Mouse (Mus musculus): Measurements from ENCODE around the gene Kdm2a. TPM values are rescaled to one million over a fixed set of nuclear protein-coding genes. Genes with fewer than 3 reads are reported as not detected.

Kdm2a gene
- polyA plus RNA-seq, 1 experiment from 2014 or later: 40.9 TPM

DNA sequence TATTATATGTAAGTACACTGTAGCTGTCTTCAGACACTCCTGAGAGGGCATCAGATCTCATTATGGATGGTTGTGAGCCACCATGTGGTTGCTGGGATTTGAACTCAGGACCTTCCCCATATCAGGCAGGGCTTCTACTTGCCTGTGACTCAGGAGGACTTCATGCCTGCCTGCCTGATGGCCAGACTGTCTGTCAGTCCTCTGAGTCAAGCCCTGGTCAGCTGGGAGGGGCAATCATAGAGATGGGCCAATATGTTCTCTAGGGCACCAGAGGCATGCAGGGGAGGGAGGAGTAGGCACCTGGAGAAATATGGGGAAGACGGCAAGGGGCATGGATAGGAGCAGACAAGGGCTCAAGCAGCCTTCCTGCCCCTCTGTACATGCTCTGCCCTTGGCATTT is 36.9 kb upstream of the Kdm2a start:
- H3K27ac ChIP-seq: no peak overlapping the region
- peaks cover 17% of the 10 kb centered on the region; the same call in 1 of the 2 replicates for H3K36me3 ChIP-seq
- no peaks in the 10 kb centered on the region for H3K27me3 ChIP-seq
- H3K4me1 ChIP-seq: peaks cover 18% of the 10 kb centered on the region
- H3K4me3 ChIP-seq: no peak overlapping the region
- no peak for ATAC-seq (ENCODE audit: borderline replicate concordance, extremely low read depth, low FRiP score, low TSS enrichment)
- H3K9me3 ChIP-seq: no peaks in the 10 kb centered on the region
- 100% methylated on average over 1 of the region's 1 CpGs for WGBS
- no peak overlapping the region for H3K4me2 ChIP-seq
- no peak overlapping the region for H3K9ac ChIP-seq

DNA sequence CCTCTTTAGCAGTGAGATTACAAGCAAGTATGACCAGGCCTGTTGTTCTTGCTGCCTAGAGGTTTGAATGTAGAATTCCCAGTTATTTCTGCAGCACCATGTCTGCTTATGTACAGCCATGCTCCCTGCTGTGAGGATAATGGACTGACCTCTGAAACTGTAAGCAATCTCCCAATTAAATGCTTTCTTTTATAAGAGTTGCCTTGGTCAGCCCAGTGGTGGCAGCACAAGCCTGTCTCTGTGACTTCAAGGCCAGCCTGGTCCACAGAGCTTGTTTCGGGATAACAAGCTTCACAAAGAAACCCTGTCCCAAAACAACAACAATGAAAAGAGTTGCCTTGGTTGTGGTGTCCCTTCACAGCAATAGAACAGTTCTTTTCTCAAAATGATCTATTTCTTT is 35.7 kb upstream of the Kdm2a start:
- Histone ChIP-seq H3K4me3 (no peak overlapping the region), H3K27me3 (no peaks in the 10 kb centered on the region), H3K27ac (no peak overlapping the region), H3K9ac (no peak overlapping the region), H3K4me2 (no peak overlapping the region), H3K4me1 (peaks cover 11% of the 10 kb centered on the region), H3K9me3 (no peaks in the 10 kb centered on the region), H3K36me3 (peaks cover 19% of the 10 kb centered on the region; the same call in 1 of the 2 replicates)
- 93% methylated on average over 1 of the region's 1 CpGs for WGBS
- ATAC-seq (ENCODE audit: borderline replicate concordance, extremely low read depth, low FRiP score, low TSS enrichment): no peak

DNA sequence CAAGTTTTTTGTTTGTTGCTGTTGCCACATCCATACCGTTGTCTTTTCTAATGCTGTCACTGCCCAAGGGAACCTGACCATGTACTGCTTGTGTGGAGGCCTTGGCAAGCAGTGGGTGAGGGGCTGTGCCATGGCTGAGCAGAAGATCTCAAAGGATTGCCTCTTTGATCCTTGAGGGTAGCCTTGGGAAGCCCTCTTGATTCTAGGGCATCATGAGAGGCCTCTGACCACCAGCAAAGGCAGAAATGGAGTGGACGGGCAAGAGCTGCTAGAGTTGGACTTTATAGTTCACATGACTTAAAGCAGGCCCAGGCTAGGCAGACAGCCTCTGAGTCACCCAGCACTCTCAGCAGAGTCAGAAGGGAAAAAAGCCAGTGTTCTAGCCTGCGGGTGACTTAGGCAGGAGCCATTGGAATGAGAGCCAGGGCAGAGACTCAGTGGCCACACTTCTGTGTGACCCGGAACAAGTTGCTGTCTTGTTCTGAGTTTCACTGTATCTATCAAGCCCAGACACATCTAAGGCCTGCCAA is 32.1 kb upstream of the Kdm2a start:
- no peak for ATAC-seq (ENCODE audit: borderline replicate concordance, extremely low read depth, low FRiP score, low TSS enrichment)
- Histone ChIP-seq H3K27ac (no peak overlapping the region), H3K9ac (no peak overlapping the region), H3K9me3 (no peaks in the 10 kb centered on the region), H3K36me3 (peaks cover 42% of the 10 kb centered on the region), H3K27me3 (no peaks in the 10 kb centered on the region), H3K4me1 (no peaks in the 10 kb centered on the region), H3K4me3 (no peak overlapping the region), H3K4me2 (no peak overlapping the region)
- 92% methylated on average over 4 of the region's 4 CpGs for WGBS

DNA sequence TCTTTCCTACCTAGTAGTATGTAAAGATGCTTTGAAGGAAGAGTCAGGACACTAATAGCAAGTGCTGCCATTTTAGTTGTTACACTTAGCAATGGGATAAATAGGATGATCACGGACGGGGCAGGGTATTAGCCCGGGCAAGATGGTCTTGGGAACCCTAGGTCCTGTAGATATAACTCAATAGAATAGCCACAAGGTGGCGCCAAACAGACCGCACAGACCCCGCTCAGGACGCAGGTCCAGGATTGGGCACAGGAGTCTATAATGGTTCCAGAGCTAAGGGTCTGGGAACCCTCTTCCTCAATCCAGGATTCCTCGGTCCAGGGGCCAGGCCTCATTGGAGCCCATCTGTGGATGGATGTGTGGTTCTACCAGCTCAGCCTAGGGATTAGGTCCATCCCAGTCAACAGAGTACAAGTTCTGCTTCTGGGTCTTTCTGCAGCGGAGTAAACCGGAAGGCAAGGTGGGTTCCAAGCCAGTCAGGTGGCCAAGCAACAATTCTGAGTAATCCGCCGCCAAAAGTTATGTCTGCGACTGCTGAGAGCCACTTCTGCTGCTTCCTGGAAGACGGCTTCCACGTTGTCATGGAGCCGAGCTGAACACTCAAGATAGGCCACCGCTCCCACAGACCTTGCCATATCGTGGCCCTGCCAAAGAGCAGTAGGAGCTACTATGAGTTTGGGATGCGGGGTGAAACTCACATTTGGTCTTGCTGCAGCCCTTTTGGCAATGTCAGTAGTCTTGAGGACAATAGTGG is 27.7 kb upstream of the Kdm2a start:
- no peak overlapping the region for H3K4me2 ChIP-seq
- ATAC-seq (ENCODE audit: borderline replicate concordance, extremely low read depth, low FRiP score, low TSS enrichment): no peak
- no peak overlapping the region for H3K9ac ChIP-seq
- no peak overlapping the region for H3K27ac ChIP-seq
- no peaks in the 10 kb centered on the region for H3K27me3 ChIP-seq
- no peaks in the 10 kb centered on the region for H3K4me1 ChIP-seq
- WGBS: 71% methylated on average over 19 of the region's 19 CpGs
- H3K9me3 ChIP-seq: no peaks in the 10 kb centered on the region
- peaks cover 39% of the 10 kb centered on the region for H3K36me3 ChIP-seq
- H3K4me3 ChIP-seq: no peak overlapping the region

DNA sequence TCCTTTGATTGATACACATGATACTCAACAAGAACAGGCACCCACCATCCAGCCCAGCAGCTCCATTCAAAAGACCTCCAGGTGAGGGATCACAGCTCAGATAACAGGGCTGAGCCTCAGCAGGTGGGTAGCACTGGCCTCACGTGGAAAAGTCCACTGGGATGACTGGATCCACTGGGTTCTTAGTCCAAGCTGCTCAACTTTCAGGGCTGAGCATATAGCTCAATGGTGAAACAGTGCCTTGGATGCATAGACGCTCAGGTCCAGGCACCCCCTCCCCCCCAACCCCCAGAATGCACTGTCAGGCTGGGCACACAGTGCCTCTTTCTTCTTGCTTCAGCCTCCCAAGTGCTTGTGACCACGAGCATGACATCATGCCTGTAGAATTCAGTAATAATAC is 24.9 kb upstream of the Kdm2a start:
- Histone ChIP-seq H3K36me3 (peaks cover 31% of the 10 kb centered on the region), H3K4me3 (no peak overlapping the region), H3K4me2 (no peak overlapping the region), H3K9me3 (no peaks in the 10 kb centered on the region), H3K27ac (no peak overlapping the region), H3K9ac (no peak overlapping the region), H3K4me1 (no peaks in the 10 kb centered on the region), H3K27me3 (no peaks in the 10 kb centered on the region)
- ATAC-seq (ENCODE audit: borderline replicate concordance, extremely low read depth, low FRiP score, low TSS enrichment): no peak
- WGBS: 56% methylated on average over 3 of the region's 3 CpGs

DNA sequence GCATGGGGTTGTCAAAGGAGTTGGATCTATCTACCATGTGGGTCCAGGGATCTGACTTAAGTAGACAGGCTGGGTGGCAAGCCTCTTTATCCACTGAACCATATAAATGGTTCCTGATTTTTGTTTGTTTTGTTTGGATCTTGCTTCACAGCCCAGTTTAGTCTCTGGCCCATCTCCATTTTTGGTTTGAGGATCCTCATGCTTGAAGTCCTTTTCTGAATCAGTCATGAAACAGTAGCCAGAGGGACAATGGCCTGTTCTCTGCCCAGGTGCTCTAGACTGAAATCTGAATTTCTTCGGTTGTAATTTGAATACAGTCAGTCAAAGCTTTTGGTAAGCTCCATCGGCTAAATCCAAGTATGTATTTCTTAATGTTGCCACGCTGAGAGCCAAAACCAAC is 24.5 kb upstream of the Kdm2a start:
- no peak overlapping the region for H3K4me3 ChIP-seq
- no peaks in the 10 kb centered on the region for H3K27me3 ChIP-seq
- no peak for ATAC-seq (ENCODE audit: borderline replicate concordance, extremely low read depth, low FRiP score, low TSS enrichment)
- 93% methylated on average over 3 of the region's 3 CpGs for WGBS
- H3K9ac ChIP-seq: no peak overlapping the region
- no peaks in the 10 kb centered on the region for H3K9me3 ChIP-seq
- no peaks in the 10 kb centered on the region for H3K4me1 ChIP-seq
- peaks cover 28% of the 10 kb centered on the region for H3K36me3 ChIP-seq
- no peak overlapping the region for H3K4me2 ChIP-seq
- no peak overlapping the region for H3K27ac ChIP-seq

DNA sequence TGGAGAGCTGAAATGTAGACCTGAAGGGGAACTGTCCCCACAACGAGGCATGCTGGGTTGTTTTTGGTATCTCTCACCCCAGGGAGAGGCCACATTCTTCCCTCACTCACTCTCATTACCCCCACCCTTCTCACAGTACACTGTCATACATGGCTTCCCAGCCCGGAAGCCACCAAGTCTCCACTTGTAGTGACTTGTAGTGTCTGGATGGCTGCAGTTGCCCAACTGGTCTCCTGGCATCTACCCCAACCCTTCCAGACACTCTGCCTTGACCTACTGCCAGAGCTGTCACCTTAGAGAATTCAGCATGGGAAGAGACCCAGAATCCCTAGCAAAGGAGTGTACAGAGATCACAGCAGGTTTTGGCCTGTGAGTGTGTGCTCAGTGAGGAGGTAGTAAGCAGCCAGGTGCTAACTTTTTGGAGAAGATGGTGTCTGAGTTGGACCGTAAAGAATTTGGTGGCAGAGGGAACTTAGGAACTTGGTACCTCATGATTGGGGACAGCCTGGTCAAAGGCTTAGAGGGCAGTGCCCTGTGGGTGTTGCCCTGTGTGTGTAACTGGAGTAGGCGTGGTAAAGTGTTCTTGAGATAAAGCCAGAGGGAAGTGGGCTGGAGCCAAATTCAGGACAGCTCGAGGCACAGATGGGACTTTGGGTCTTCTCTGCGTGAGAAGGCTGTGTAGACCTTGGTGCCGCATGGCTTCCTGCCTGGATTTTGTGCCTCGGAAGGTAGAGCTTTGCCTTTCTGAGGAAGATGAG is 22.2 kb upstream of the Kdm2a start:
- Histone ChIP-seq H3K4me2 (no peak overlapping the region), H3K9ac (no peak overlapping the region), H3K27ac (no peak overlapping the region), H3K9me3 (no peaks in the 10 kb centered on the region), H3K27me3 (no peaks in the 10 kb centered on the region), H3K4me1 (no peaks in the 10 kb centered on the region), H3K36me3 (peaks cover 11% of the 10 kb centered on the region), H3K4me3 (no peak overlapping the region)
- ATAC-seq (ENCODE audit: borderline replicate concordance, extremely low read depth, low FRiP score, low TSS enrichment): no peak
- WGBS: 78% methylated on average over 8 of the region's 8 CpGs

DNA sequence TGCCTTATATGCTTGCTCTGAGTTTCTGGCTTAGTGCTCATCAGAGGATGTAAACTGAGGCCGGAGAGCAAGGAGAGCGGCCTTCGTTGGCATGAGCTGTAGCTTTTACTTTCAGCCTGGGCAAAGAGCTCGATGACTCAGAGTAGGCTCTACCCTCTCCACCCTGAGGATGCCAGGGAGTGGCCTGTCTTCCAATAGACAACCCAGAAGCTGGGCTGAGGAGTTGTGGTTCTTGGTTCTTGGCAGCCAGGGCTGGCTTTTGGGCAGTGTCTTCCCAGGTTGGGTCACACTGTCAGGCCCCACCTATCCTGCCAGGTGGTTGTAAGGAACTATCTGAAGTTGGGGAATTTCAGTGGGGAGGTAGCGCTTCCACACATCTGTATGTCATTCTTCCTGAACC is 21.6 kb upstream of the Kdm2a start:
- H3K27me3 ChIP-seq: no peaks in the 10 kb centered on the region
- H3K4me2 ChIP-seq: no peak overlapping the region
- no peak overlapping the region for H3K4me3 ChIP-seq
- no peak overlapping the region for H3K9ac ChIP-seq
- H3K9me3 ChIP-seq: no peaks in the 10 kb centered on the region
- H3K27ac ChIP-seq: no peak overlapping the region
- 83% methylated on average over 5 of the region's 5 CpGs for WGBS
- no peaks in the 10 kb centered on the region for H3K4me1 ChIP-seq
- peaks cover 6% of the 10 kb centered on the region; the same call in 1 of the 2 replicates for H3K36me3 ChIP-seq
- ATAC-seq (ENCODE audit: borderline replicate concordance, extremely low read depth, low FRiP score, low TSS enrichment): no peak

DNA sequence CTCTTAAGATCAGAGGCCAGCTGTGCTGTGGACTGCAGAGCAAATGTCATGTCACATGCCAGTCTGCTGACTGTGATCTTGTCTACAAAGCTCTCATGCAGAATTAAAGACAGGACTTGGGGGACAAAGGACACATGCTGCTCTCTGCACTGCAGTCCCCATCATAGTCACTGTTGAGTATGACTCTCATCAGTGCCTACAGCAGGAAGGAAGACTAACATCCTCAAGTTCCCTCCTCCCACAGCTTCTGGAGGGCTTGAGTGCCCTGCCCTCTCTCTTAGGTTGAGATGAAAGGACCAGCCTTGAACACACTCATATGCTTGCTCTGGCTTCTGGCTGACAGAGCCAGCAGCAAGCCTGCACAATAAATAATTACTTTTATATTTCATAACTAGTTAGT is 19.6 kb upstream of the Kdm2a start:
- H3K4me2 ChIP-seq: no peak overlapping the region
- no peak for ATAC-seq (ENCODE audit: borderline replicate concordance, extremely low read depth, low FRiP score, low TSS enrichment)
- H3K4me1 ChIP-seq: no peaks in the 10 kb centered on the region
- H3K27me3 ChIP-seq: no peaks in the 10 kb centered on the region
- no peak overlapping the region for H3K9ac ChIP-seq
- peaks cover 3% of the 10 kb centered on the region; the same call in 1 of the 2 replicates for H3K36me3 ChIP-seq
- H3K9me3 ChIP-seq: no peaks in the 10 kb centered on the region
- no peak overlapping the region for H3K4me3 ChIP-seq
- no peak overlapping the region for H3K27ac ChIP-seq

DNA sequence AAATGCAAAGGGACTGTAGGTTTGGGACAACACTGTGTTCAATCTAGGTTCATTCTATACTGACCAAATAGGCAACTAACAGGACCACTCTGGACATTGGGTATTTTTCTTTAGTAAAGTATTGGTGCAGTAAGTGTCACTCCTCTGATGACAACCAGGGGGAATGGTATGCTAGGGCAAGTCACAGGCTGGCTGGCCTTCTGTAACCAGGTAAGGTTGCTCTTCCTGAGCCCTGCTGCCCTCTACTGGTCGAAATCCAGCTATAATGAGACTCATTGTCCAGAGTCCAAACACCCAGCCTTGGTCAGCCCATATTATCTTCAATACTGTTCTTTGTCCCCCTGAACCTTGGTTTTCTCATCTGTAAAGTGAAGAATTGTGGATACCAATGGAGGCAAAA is 19.1 kb upstream of the Kdm2a start:
- no peaks in the 10 kb centered on the region for H3K9me3 ChIP-seq
- ATAC-seq (ENCODE audit: borderline replicate concordance, extremely low read depth, low FRiP score, low TSS enrichment): no peak; the same call in 1 of the 2 replicates
- H3K36me3 ChIP-seq: no peaks in the 10 kb centered on the region
- 0% methylated on average over 1 of the region's 1 CpGs for WGBS
- H3K4me2 ChIP-seq: no peak overlapping the region
- H3K27ac ChIP-seq: no peak overlapping the region
- H3K4me3 ChIP-seq: no peak overlapping the region
- no peaks in the 10 kb centered on the region for H3K4me1 ChIP-seq
- no peaks in the 10 kb centered on the region for H3K27me3 ChIP-seq
- H3K9ac ChIP-seq: no peak overlapping the region

DNA sequence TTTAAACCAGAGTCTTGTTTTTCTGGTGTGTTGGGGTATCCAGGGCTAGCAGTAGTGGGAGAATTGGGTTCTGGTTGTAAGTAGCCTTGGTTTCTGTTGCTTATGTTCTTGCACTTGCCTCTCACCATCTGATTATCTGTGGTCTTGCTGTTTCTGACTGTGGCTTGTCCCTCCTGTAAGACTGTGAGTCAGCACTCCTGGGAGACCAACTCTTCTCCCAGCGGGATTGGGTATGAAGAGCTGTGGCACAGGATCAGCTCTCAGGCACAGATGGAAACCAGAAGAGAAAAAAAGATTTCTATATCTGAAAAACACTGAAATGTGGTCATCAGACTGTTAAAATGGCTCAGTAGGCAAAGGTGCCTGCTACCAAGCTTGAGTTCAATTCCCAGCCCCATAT is 16.5 kb upstream of the Kdm2a start:
- Histone ChIP-seq H3K27ac (no peak overlapping the region), H3K27me3 (no peaks in the 10 kb centered on the region), H3K4me3 (no peak overlapping the region), H3K36me3 (no peaks in the 10 kb centered on the region), H3K9me3 (no peaks in the 10 kb centered on the region), H3K4me1 (no peaks in the 10 kb centered on the region), H3K9ac (no peak overlapping the region), H3K4me2 (no peak overlapping the region)
- WGBS: 77% methylated on average over 1 of the region's 1 CpGs
- no peak for ATAC-seq (ENCODE audit: borderline replicate concordance, extremely low read depth, low FRiP score, low TSS enrichment)

DNA sequence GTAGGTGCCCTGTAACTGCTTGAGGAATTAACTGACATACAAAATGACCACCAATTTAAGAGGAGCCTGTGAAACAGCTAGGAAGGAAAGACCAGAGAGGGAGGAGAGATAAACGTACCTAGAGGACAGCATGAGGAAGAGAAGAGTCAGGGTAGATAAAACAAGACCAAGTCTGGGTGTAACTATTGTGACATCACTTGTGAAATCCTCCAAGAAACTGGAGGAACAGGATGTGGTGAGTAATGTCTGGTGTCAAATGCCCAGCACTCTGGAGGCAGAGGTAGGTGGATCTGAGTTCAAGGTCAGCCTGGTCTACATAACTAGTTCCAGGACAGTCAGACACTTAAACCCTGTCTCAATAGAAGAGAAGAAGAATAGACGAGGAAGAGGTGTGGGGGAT is 11.0 kb upstream of the Kdm2a start:
- H3K9me3 ChIP-seq: no peaks in the 10 kb centered on the region
- no peak overlapping the region for H3K9ac ChIP-seq
- H3K4me3 ChIP-seq: no peak overlapping the region
- no peaks in the 10 kb centered on the region for H3K27me3 ChIP-seq
- no peak overlapping the region for H3K27ac ChIP-seq
- WGBS: 60% methylated on average over 2 of the region's 2 CpGs
- no peak for ATAC-seq (ENCODE audit: borderline replicate concordance, extremely low read depth, low FRiP score, low TSS enrichment)
- H3K4me2 ChIP-seq: no peak overlapping the region
- no peaks in the 10 kb centered on the region for H3K36me3 ChIP-seq
- no peaks in the 10 kb centered on the region for H3K4me1 ChIP-seq

Data from lung, embryonic 15.5 days (tissue).